Mouse (Mus musculus) neural tube, embryonic 14.5 days (tissue): ENCODE results near the gene Glrb. TPM values are rescaled to one million over a fixed set of nuclear protein-coding genes. Genes with fewer than 3 reads are reported as not detected.
A peak's percentile ranks its signal among the peaks of the same experiment; 100 is the strongest.

Experiments used
- ATAC-seq: fragments of 200-750 bp; cut with Nextera tagmentation; 2 replicates; pipeline ENCODE4 v1.8.0; 2017; ENCODE audit warnings: low read depth, mild to moderate bottlenecking, moderate TSS enrichment, moderate library complexity
- H3K27ac ChIP-seq: fragments of 300-500 bp; sonication (generic); 2 replicates; pipeline ENCODE4 v1.5.1; 2014; ENCODE audit warnings: low read depth, mild to moderate bottlenecking, control low read depth, low read length, moderate library complexity, mixed read lengths
- H3K27me3 ChIP-seq: fragments of 300-500 bp; sonication (generic); 2 replicates; pipeline ENCODE4 v1.6.1; 2014; ENCODE audit warnings: low read length; ENCODE audit not compliant: control insufficient read depth, insufficient read depth
- H3K36me3 ChIP-seq: fragments of 300-500 bp; sonication (generic); 2 replicates; pipeline ENCODE4 v1.6.1; 2014; ENCODE audit warnings: low read length, mixed read lengths; ENCODE audit not compliant: control insufficient read depth, insufficient read depth
- H3K4me1 ChIP-seq: fragments of 300-500 bp; sonication (generic); 2 replicates; pipeline ENCODE4 v1.6.1; 2014; ENCODE audit warnings: low read length; ENCODE audit not compliant: control insufficient read depth, insufficient read depth
- H3K4me2 ChIP-seq: fragments of 300-500 bp; sonication (generic); 2 replicates; pipeline ENCODE4 v1.6.1; 2014; ENCODE audit warnings: mild to moderate bottlenecking, low read depth, low read length, control low read depth
- H3K4me3 ChIP-seq: fragments of 300-500 bp; sonication (generic); 2 replicates; pipeline ENCODE4 v1.5.1; 2014; ENCODE audit warnings: low read depth, low read length, control low read depth, mixed read lengths
- H3K9ac ChIP-seq: fragments of 300-500 bp; sonication (generic); replicated peaks from 2 replicates; pipeline ENCODE4 v1.6.1; 2014; ENCODE audit warnings: low read depth, mild to moderate bottlenecking, control low read depth, low read length, mixed read lengths
- H3K9me3 ChIP-seq: fragments of 300-500 bp; sonication (generic); 2 replicates; pipeline ENCODE4 v1.6.1; 2016; ENCODE audit warnings: low read length; ENCODE audit not compliant: control insufficient read depth
- WGBS: fragments of 180-500 bp; shearing (Covaris S2); extraction: QIAGEN DNeasy Blood & Tissue Kit; methylation state at CpG from one replicate; pipeline ENCODE4 v1.1.7; 2014; 5-methylcytosine and 5-hydroxymethylcytosine counted together
- polyA plus RNA-seq: library from polyadenylated mRNA; unstranded; fragments of >200 nt; fragmentation: Nextera tagmentation; extraction: Ambion mirVana; gene quantifications from 2 replicates; pipeline ENCODE4 v1.2.1, GENCODE M21; 2014

Glrb gene
- polyA plus RNA-seq, 1 experiment from 2014 or later, result 59.8 TPM

DNA sequence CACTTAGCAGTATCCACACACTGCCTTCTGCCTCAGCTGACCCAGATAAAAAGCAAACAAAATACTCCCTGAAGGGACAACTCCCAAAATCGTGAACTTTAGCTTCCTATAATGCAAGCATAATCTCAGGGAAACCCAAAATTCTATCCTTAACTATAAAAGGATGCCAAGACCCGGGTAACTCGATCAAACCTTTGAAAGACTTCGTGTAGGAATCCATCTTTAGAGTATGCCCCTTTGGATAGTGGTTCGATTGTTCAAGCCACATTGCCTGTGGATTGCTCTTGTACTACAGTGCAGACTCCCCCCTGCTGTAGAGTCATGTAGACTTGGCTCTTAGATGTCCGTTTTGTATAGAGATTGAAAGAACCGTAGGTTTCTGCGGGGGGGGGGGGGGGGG is 110.2 kb downstream of the Glrb start:
- peaks cover 20% of the 10 kb centered on the region for H3K4me1 ChIP-seq
- ATAC-seq, result no peak

GRCm38 (mm10) chr3:80802596-80803081 is 110.8 kb downstream of the Glrb start, which contains the start of gene Gria2:
Gene Gria2, minus strand, starts transcription at chr3:80802835.
- Histone ChIP-seq H3K9me3 (no peaks in the 10 kb centered on the region), H3K4me2 (peak within 1 kb of the TSS; percentile 76), H3K4me3 (peak within 1 kb of the TSS; percentile 52), H3K4me1 (peaks cover 23% of the 10 kb centered on the region), H3K36me3 (no peaks in the 10 kb centered on the region), H3K27ac (peak within 1 kb of the TSS; percentile 92), H3K27me3 (no peaks in the 10 kb centered on the region), H3K9ac (peak within 1 kb of the TSS; percentile 80)
- ATAC-seq, result peak; percentile 95
- under 1% methylated on average over 35 of the region's 35 CpGs for WGBS

More for the DNA sequence above, 110.2 kb downstream of the Glrb start:
- Histone ChIP-seq H3K4me2 (peak overlapping the region; percentile 76), H3K4me3 (peak overlapping the region; percentile 52), H3K9ac (peak overlapping the region; percentile 80), H3K36me3 (no peaks in the 10 kb centered on the region), H3K27me3 (no peaks in the 10 kb centered on the region), H3K27ac (peak overlapping the region; percentile 92), H3K9me3 (no peaks in the 10 kb centered on the region)
- WGBS, result 42% methylated on average over 8 of the region's 8 CpGs

GRCm38 (mm10) chr3:80801827-80802310 is 111.6 kb downstream of the Glrb start:
- 12% methylated on average over 6 of the region's 6 CpGs for WGBS
- peak overlapping the region; percentile 80 for H3K9ac ChIP-seq
- H3K9me3 ChIP-seq, result no peaks in the 10 kb centered on the region
- H3K27ac ChIP-seq, result peak overlapping the region; percentile 92
- 0 out of 2 replicates have a peak, but pooled peaks have one; percentile 0 for ATAC-seq
- H3K4me2 ChIP-seq, result peak overlapping the region; percentile 76
- H3K4me3 ChIP-seq, result peak overlapping the region; percentile 52
- H3K36me3 ChIP-seq, result no peaks in the 10 kb centered on the region
- H3K27me3 ChIP-seq, result no peaks in the 10 kb centered on the region
- H3K4me1 ChIP-seq, result peaks cover 25% of the 10 kb centered on the region

- peak overlapping the region; percentile 92 for H3K27ac ChIP-seq
- peak; percentile 53 for ATAC-seq
- peak overlapping the region; percentile 76 for H3K4me2 ChIP-seq
- peaks cover 25% of the 10 kb centered on the region for H3K4me1 ChIP-seq
- H3K36me3 ChIP-seq, result no peaks in the 10 kb centered on the region
- H3K4me3 ChIP-seq, result peak overlapping the region; percentile 52
- no peaks in the 10 kb centered on the region for H3K9me3 ChIP-seq
- 4% methylated on average over 33 of the region's 33 CpGs for WGBS
- H3K27me3 ChIP-seq, result no peaks in the 10 kb centered on the region
- peak overlapping the region; percentile 80 for H3K9ac ChIP-seq
Measured at GRCm38 (mm10) chr3:80800995-80801826, 112.2 kb downstream of the Glrb start.

DNA sequence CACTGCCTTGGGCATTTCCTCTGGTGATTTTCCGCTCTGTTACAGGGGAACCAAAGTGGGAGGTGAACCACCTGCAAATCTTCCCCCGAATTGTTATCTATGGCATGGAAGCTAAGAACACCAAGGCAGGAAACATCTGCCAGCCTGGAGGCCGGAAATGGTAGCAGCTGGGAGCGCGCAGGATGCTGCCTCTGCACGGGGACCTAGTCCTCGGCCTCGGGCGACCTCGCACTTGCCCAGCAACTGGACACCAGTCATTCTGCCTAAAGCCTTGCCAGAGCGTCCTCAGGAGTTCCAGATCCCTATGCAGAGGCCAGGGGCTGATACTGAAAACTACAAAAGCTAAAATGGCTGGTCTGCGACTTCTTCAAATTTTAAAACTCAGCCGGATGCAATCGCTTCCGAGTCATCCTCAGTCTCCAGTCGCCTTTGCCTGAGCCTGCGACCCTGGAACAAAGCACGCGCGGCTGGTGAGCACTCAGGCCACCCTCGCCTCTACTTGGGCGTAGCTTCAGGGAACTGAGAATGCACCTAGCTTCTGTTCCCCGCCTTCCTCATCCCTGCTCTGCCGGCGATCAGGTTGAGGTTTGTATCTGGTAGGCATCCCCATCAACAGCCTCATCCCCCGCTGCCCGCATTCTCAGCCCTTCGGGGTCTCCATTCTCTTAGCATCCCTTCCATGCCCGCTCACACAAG is 113.0 kb downstream of the Glrb start:
- no peaks in the 10 kb centered on the region for H3K36me3 ChIP-seq
- no peaks in the 10 kb centered on the region for H3K9me3 ChIP-seq
- H3K4me2 ChIP-seq, result peak overlapping the region; percentile 76
- 2% methylated on average over 29 of the region's 29 CpGs for WGBS
- peak; percentile 4 for ATAC-seq
- H3K27me3 ChIP-seq, result no peaks in the 10 kb centered on the region
- peak overlapping the region; percentile 52 for H3K4me3 ChIP-seq
- H3K4me1 ChIP-seq, result peaks cover 25% of the 10 kb centered on the region
- H3K9ac ChIP-seq, result peak overlapping the region; percentile 80
- peak overlapping the region; percentile 92 for H3K27ac ChIP-seq

GRCm38 (mm10) chr3:80797935-80798334 is 115.5 kb downstream of the Glrb start:
- Histone ChIP-seq H3K36me3 (no peaks in the 10 kb centered on the region), H3K4me2 (peak overlapping the region; percentile 76), H3K27me3 (no peaks in the 10 kb centered on the region), H3K27ac (no peak overlapping the region), H3K9ac (no peak overlapping the region), H3K4me3 (peak overlapping the region; percentile 52; the same call in 1 of the 2 replicates), H3K4me1 (peaks cover 23% of the 10 kb centered on the region), H3K9me3 (no peaks in the 10 kb centered on the region)
- WGBS, result 80% methylated on average over 1 of the region's 1 CpGs
- ATAC-seq, result no peak

- H3K27me3 ChIP-seq, result no peaks in the 10 kb centered on the region
- ATAC-seq, result no peak
- H3K27ac ChIP-seq, result no peak overlapping the region
- no peak overlapping the region for H3K4me2 ChIP-seq
- no peaks in the 10 kb centered on the region for H3K9me3 ChIP-seq
- no peak overlapping the region for H3K9ac ChIP-seq
- peaks cover 25% of the 10 kb centered on the region for H3K4me1 ChIP-seq
- no peak overlapping the region for H3K4me3 ChIP-seq
- no peaks in the 10 kb centered on the region for H3K36me3 ChIP-seq
Measured at GRCm38 (mm10) chr3:80796764-80797163, 116.7 kb downstream of the Glrb start.

DNA sequence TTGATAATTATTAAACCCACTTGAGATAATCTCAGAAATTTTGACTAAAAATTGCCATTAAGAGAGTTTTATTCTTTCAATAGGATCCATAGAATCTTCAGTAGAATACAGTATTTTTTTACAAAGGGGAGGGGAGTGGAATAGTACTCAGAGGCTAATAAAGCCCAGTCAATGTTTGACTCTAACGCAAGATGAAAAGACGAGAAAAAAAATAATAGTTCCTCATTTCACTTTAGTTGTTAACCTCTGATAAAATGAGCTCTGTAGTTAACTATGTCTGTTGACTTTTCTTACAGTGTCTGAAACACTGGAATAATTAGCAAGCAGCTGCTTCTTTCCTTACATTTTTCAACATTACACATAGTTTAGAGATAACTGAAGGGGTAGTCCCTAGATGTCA is 118.2 kb downstream of the Glrb start:
- H3K27me3 ChIP-seq, result no peaks in the 10 kb centered on the region
- H3K27ac ChIP-seq, result no peak overlapping the region
- H3K4me3 ChIP-seq, result no peak overlapping the region
- H3K4me2 ChIP-seq, result no peak overlapping the region
- no peaks in the 10 kb centered on the region for H3K36me3 ChIP-seq
- peaks cover 25% of the 10 kb centered on the region for H3K4me1 ChIP-seq
- 87% methylated on average over 2 of the region's 2 CpGs for WGBS
- ATAC-seq, result no peak
- no peak overlapping the region for H3K9ac ChIP-seq
- H3K9me3 ChIP-seq, result no peaks in the 10 kb centered on the region
